In genomic region chr12:99958068-99959060, GRCm38 (mm10) we compare ENCODE assay signal across 13 mouse cellular contexts. TPM values are rescaled to one million over a fixed set of nuclear protein-coding genes. Genes with fewer than 3 reads are reported as not detected.
DNase-seq lines count a peak whose midpoint lies in the region; ATAC-seq and TF ChIP-seq lines count a peak whose summit lies in the region.
"Had no signal": no experiment of that assay in that cellular context is flagged by ENCODE, and none has a peak within 500 bp of the region (broad histone marks: within the 10 kb centered on the region; RNA-seq: fewer than 3 reads in every experiment).

No protein-coding gene starts in this region.

- H3K4me1 ChIP-seq in forebrain, embryonic 12.5 days: peaks cover 23% of the 10 kb centered on the region
- H3K4me1 ChIP-seq in forebrain, embryonic 10.5 days: peaks cover 28% of the 10 kb centered on the region
- H3K4me1 ChIP-seq in neural tube, embryonic 15.5 days: peaks cover 4% of the 10 kb centered on the region
- H3K4me1 ChIP-seq: limb, embryonic 13.5 days had no signal

- H3K4me3 ChIP-seq in forebrain, embryonic 12.5 days (replicated peaks): no peak overlapping the region
- H3K4me3 ChIP-seq in forebrain, embryonic 10.5 days: no peak overlapping the region
- H3K4me3 ChIP-seq in layer of hippocampus, adult 2 months: no peak overlapping the region
- H3K4me3 ChIP-seq in neural tube, embryonic 15.5 days (replicated peaks): no peak overlapping the region
- H3K4me3 ChIP-seq: embryonic facial prominence, embryonic 15.5 days; gastrocnemius, adult 2 months; limb, embryonic 13.5 days had no signal

- peak overlapping the region; percentile 1; the same call in 1 of the 2 replicates for H3K27ac ChIP-seq in forebrain, embryonic 12.5 days
- H3K27ac ChIP-seq in forebrain, embryonic 10.5 days: no peak overlapping the region
- H3K27ac ChIP-seq in layer of hippocampus, adult 2 months: peak overlapping the region; percentile 77
- peak overlapping the region; percentile 28; the same call in 1 of the 2 replicates for H3K27ac ChIP-seq in neural tube, embryonic 15.5 days (replicated peaks)
- H3K27ac ChIP-seq: embryonic facial prominence, embryonic 15.5 days; gastrocnemius, adult 2 months; limb, embryonic 13.5 days had no signal

- H3K9ac ChIP-seq in forebrain, embryonic 12.5 days: no peak overlapping the region
- H3K9ac ChIP-seq in neural tube, embryonic 15.5 days (replicated peaks): no peak overlapping the region
- H3K9ac ChIP-seq: embryonic facial prominence, embryonic 15.5 days; limb, embryonic 13.5 days had no signal

- H3K4me2 ChIP-seq in forebrain, embryonic 12.5 days: no peak overlapping the region
- no peak overlapping the region for H3K4me2 ChIP-seq in neural tube, embryonic 15.5 days
- H3K4me2 ChIP-seq: embryonic facial prominence, embryonic 15.5 days; limb, embryonic 13.5 days had no signal

- H3K36me3 ChIP-seq in forebrain, embryonic 12.5 days (replicated peaks): 0 out of 2 replicates have a peak, but pooled peaks cover 5% of the 10 kb centered on the region
- peaks cover 16% of the 10 kb centered on the region for H3K36me3 ChIP-seq in forebrain, embryonic 10.5 days (replicated peaks)
- peaks cover 6% of the 10 kb centered on the region for H3K36me3 ChIP-seq in neural tube, embryonic 15.5 days

- DNase-seq in forebrain, embryonic 10.5 days (ENCODE audit: extremely low spot score, low spot score): no peak
- DNase-seq in layer of hippocampus, adult 2 months (ENCODE audit: low spot score in 2 of 2): peak in 1 of 2 experiments; percentile 47
- no peak for DNase-seq in layer of hippocampus, adult 9-10 months (ENCODE audit: low spot score)
- DNase-seq in right cerebral cortex, adult 2 months (ENCODE audit: low spot score in 2 of 2): peak; percentile 40 to 55
- DNase-seq in right cerebral cortex, postnatal 4 days: no peak
- DNase-seq: cerebellum, postnatal 14 days; gastrocnemius, adult 2 months had no signal

- no peaks in the 10 kb centered on the region for H3K9me3 ChIP-seq in forebrain, embryonic 12.5 days
- H3K9me3 ChIP-seq in forebrain, embryonic 10.5 days: no peaks in the 10 kb centered on the region
- H3K9me3 ChIP-seq in neural tube, embryonic 15.5 days (replicated peaks): no peaks in the 10 kb centered on the region
- H3K9me3 ChIP-seq: embryonic facial prominence, embryonic 15.5 days; limb, embryonic 13.5 days had no signal

- WGBS in forebrain, embryonic 12.5 days: 52% methylated on average over 9 of the region's 9 CpGs
- 74% methylated on average over 9 of the region's 9 CpGs for WGBS in forebrain, embryonic 10.5 days
- 43% methylated on average over 9 of the region's 9 CpGs for WGBS in neural tube, embryonic 15.5 days

- peak; percentile 33; the same call in 1 of the 2 replicates for ATAC-seq in forebrain, embryonic 12.5 days (ENCODE audit: low FRiP score)
- no peak for ATAC-seq in neural tube, embryonic 15.5 days (ENCODE audit: low FRiP score)
- ATAC-seq in inflammation-experienced regulatory T-cells, adult 6 months: no peak

- TF ChIP-seq CTCF in layer of hippocampus, adult 2 months (conservative IDR thresholded peaks at IDR 0.05): no peak

- H3K27me3 ChIP-seq in forebrain, embryonic 12.5 days: peaks cover 10% of the 10 kb centered on the region
- H3K27me3 ChIP-seq in forebrain, embryonic 10.5 days (ENCODE audit: poor library complexity, severe bottlenecking): peaks cover 25% of the 10 kb centered on the region
- peaks cover 10% of the 10 kb centered on the region for H3K27me3 ChIP-seq in neural tube, embryonic 15.5 days (replicated peaks)

RNA-seq across cellular contexts. Expression of gene Kcnk13, which starts 5.9 kb away (rescaled TPM):
- polyA plus RNA-seq in forebrain, embryonic 12.5 days (2016; fragmentation: Nextera tagmentation; extraction: Ambion mirVana): 0.31 and 0.42 TPM in 2 replicates
- polyA plus RNA-seq in forebrain, embryonic 10.5 days (2016; fragmentation: Nextera tagmentation; extraction: Ambion mirVana): 0.16 and 0.38 TPM in 2 replicates
- 1 to 10 TPM; 6.2 to 6.9 TPM for total RNA-seq in layer of hippocampus, adult 2 months (2021)
- polyA plus RNA-seq in neural tube, embryonic 15.5 days (2015; fragmentation: Nextera tagmentation; extraction: Ambion mirVana): 0.83 and 1.1 TPM in 2 replicates
- not detected for polyA plus RNA-seq in inflammation-experienced regulatory T-cells, adult 6 months (2017; shearing (Covaris generic))
- total RNA-seq: MEL had no signal

Comparison
In these comparisons a context has a peak if more than half of its experiments do, and no peak if none do; other contexts are left out.
1. DNase-seq: peak in right cerebral cortex, adult 2 months (2 of 2); none in forebrain, embryonic 10.5 days (single experiment), layer of hippocampus, adult 9-10 months (single experiment) and right cerebral cortex, postnatal 4 days (single experiment).